Mouse (Mus musculus) embryonic fibroblast, embryonic 13.5 days (primary cell): ENCODE data around the gene Ly6g6c. TPM values are rescaled to one million over a fixed set of nuclear protein-coding genes. Genes with fewer than 3 reads are reported as not detected.

Source experiments
- H3K27ac ChIP-seq: 2 replicates; pipeline ENCODE4 v1.5.1; 2012; ENCODE audit warnings: low read length, control low read depth, inconsistent platforms; ENCODE audit not compliant: insufficient read depth
- H3K4me1 ChIP-seq: 2 replicates; pipeline ENCODE4 v1.6.1; 2011; ENCODE audit warnings: low read length; ENCODE audit not compliant: control insufficient read depth, insufficient read depth
- H3K4me3 ChIP-seq: 2 replicates; pipeline ENCODE4 v1.5.1; 2011; ENCODE audit warnings: mild to moderate bottlenecking, control low read depth, low read length; ENCODE audit not compliant: insufficient read depth
- CTCF ChIP-seq: IDR thresholded peaks from 2 replicates; pipeline ENCODE4 v1.5.1; 2011; ENCODE audit warnings: mild to moderate bottlenecking, control low read depth, low read length, moderate library complexity, borderline replicate concordance; ENCODE audit not compliant: insufficient read depth
- POLR2A ChIP-seq: IDR thresholded peaks from 2 replicates; pipeline ENCODE4 v1.6.1; 2011; ENCODE audit warnings: low read depth, mild to moderate bottlenecking, control low read depth, low read length, moderate library complexity
- polyA plus RNA-seq: library from polyadenylated mRNA; stranded (reverse); fragments of >200 nt; gene quantifications from 2 replicates; pipeline ENCODE4 v1.2.4, GENCODE M21; 2011; ENCODE audit warnings: low read depth; ENCODE audit not compliant: missing spikeins, insufficient read length

The Ly6g6c gene
- polyA plus RNA-seq, 1 experiment, result not detected

DNA sequence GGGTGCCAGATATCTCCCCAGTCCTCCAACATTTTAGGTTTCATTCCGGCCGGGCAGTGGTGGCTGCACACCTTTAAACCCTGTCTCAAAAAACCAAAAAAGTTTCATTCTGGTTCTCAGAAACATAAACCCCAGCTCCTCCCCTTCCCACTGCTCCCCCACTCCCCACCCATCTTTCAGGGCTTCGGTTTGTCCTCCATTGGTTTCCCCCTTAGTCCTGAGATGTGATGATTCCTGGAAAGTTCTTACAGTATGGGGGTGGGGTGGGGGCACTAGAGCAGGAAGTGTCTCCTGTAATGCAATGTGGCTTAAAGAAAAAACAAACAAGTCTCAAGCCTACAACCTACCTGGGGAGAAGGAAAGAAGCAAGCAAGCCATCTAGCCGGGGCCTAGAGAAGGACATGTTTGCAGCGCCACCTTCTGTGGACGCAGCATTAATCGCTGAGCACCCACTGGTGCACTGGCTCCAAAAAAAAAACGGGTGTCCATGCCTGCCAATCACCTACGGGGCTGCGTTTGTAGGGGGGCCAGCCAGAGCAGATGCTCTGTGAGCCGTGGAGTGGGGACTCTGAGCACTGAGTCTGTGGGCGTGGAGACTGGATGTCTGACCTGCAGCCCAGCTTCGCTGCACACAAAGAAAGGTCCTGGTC, 40.7 kb downstream of the Ly6g6c start:
- TF ChIP-seq POLR2A (no peak), CTCF (peak; percentile 64; the same call in 1 of the 2 replicates)
- Histone ChIP-seq H3K4me1 (no peaks in the 10 kb centered on the region), H3K27ac (no peak overlapping the region), H3K4me3 (no peak overlapping the region)

GRCm38 (mm10) chr17:35106522-35106921, 41.3 kb downstream of the Ly6g6c start:
- no peak overlapping the region for H3K4me3 ChIP-seq
- H3K4me1 ChIP-seq, result no peaks in the 10 kb centered on the region
- TF ChIP-seq POLR2A (no peak), CTCF (no peak)
- no peak overlapping the region for H3K27ac ChIP-seq

GRCm38 (mm10) chr17:35108097-35108496, 42.9 kb downstream of the Ly6g6c start, which contains the start of gene Ly6g5c:
Ly6g5c (plus strand) TSS chr17:35108279.
- no peaks in the 10 kb centered on the region for H3K4me1 ChIP-seq
- no peak for TF ChIP-seq CTCF
- no peak for TF ChIP-seq POLR2A
- H3K27ac ChIP-seq, result no peak within 1 kb of the TSS
- H3K4me3 ChIP-seq, result no peak within 1 kb of the TSS

DNA sequence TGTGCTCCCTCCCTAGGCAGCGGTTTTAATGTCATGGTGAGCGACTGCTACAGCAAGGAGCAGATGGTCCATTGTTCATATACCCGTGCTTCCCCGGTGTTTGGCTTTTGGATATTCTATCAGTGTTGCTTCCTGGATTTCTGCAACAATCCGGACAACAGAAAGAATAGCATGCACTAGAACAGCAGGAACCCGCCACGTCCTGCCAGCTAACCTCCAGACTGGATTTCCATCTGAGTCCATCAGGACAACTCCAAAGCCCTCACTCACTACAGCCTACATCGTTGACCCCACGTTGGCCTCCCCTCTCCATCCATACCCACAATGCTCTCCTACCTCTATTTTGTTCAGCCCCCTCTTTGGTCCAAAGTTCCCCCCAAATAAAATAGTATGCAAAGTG, 46.6 kb downstream of the Ly6g6c start:
- H3K27ac ChIP-seq, result no peak overlapping the region
- TF ChIP-seq POLR2A (no peak), CTCF (no peak)
- H3K4me1 ChIP-seq, result no peaks in the 10 kb centered on the region
- no peak overlapping the region for H3K4me3 ChIP-seq

GRCm38 (mm10) chr17:35115046-35116019, 50.1 kb downstream of the Ly6g6c start, which contains the start of gene Ly6g5b:
Ly6g5b (minus strand) TSS chr17:35115428.
- no peaks in the 10 kb centered on the region for H3K4me1 ChIP-seq
- TF ChIP-seq POLR2A (no peak), CTCF (0 out of 2 replicates have a peak, but pooled peaks have one; percentile 2)

More at GRCm38 (mm10) chr17:35115046-35116019, 50.1 kb downstream of the Ly6g6c start, which contains the start of gene Ly6g5b:
- Histone ChIP-seq H3K4me3 (no peak within 1 kb of the TSS), H3K27ac (no peak within 1 kb of the TSS)

Other genes starting within 250 kb of the Ly6g6c start
- 17.9 and 19.2 TPM in 2 replicates for gene Stk19, start 228.4 kb upstream of the Ly6g6c start, polyA plus RNA-seq
- 21.9 and 25.0 TPM in 2 replicates for gene Dxo, start 228.4 kb upstream of the Ly6g6c start, polyA plus RNA-seq
- 25.6 and 27.7 TPM in 2 replicates for gene Skiv2l, start 215.2 kb upstream of the Ly6g6c start, polyA plus RNA-seq
- 31.5 and 34.7 TPM in 2 replicates for gene Nelfe, start 215.0 kb upstream of the Ly6g6c start, polyA plus RNA-seq
- gene Cfb, start 202.9 kb upstream of the Ly6g6c start, polyA plus RNA-seq, result 0.26 TPM in 1 of 2 replicates, not detected in the other
- gene Zbtb12, start 185.9 kb upstream of the Ly6g6c start, polyA plus RNA-seq, result 12.3 and 16.2 TPM in 2 replicates
- gene Gm20547, start 183.3 kb upstream of the Ly6g6c start, polyA plus RNA-seq, result 0.58 TPM in 1 of 2 replicates, not detected in the other
- gene C2, start 167.1 kb upstream of the Ly6g6c start, polyA plus RNA-seq, result 3.0 and 6.6 TPM in 2 replicates
- gene Ehmt2, start 166.9 kb upstream of the Ly6g6c start, polyA plus RNA-seq, result 84.7 and 94.2 TPM in 2 replicates
- not detected in 2 replicates for gene Slc44a4, start 150.9 kb upstream of the Ly6g6c start, polyA plus RNA-seq
- 10.0 and 11.3 TPM in 2 replicates for gene Neu1, start 134.1 kb upstream of the Ly6g6c start, polyA plus RNA-seq
- gene Hspa1b, start 106.2 kb upstream of the Ly6g6c start, polyA plus RNA-seq, result 20.9 and 36.6 TPM in 2 replicates
- not detected in 2 replicates for gene Gm20481, start 95.5 kb upstream of the Ly6g6c start, polyA plus RNA-seq
- gene Hspa1a, start 93.2 kb upstream of the Ly6g6c start, polyA plus RNA-seq, result 6.0 and 6.5 TPM in 2 replicates
- gene Hspa1l, start 92.7 kb upstream of the Ly6g6c start, polyA plus RNA-seq, result not detected in 2 replicates
- 74.8 and 93.3 TPM in 2 replicates for gene Lsm2, start 83.5 kb upstream of the Ly6g6c start, polyA plus RNA-seq
- gene Vars, start 64.4 kb upstream of the Ly6g6c start, polyA plus RNA-seq, result 81.3 and 85.7 TPM in 2 replicates
- 0.12 and 0.26 TPM in 2 replicates for gene Vwa7, start 48.8 kb upstream of the Ly6g6c start, polyA plus RNA-seq
- not detected in 2 replicates for gene Sapcd1, start 37.4 kb upstream of the Ly6g6c start, polyA plus RNA-seq
- gene Msh5, start 18.6 kb upstream of the Ly6g6c start, polyA plus RNA-seq, result 1.2 and 2.8 TPM in 2 replicates
- gene Clic1, start 15.4 kb upstream of the Ly6g6c start, polyA plus RNA-seq, result 266 and 360 TPM in 2 replicates
- 46.4 and 52.8 TPM in 2 replicates for gene Ddah2, start 6.4 kb upstream of the Ly6g6c start, polyA plus RNA-seq
- 0.22 TPM in 1 of 2 replicates, not detected in the other for gene Mpig6b, start 796 bp downstream of the Ly6g6c start, polyA plus RNA-seq
- gene Ly6g6e, start 11.5 kb downstream of the Ly6g6c start, polyA plus RNA-seq, result not detected in 2 replicates
- not detected in 2 replicates for gene Ly6g6d, start 12.7 kb downstream of the Ly6g6c start, polyA plus RNA-seq
- gene Ly6g6f, start 20.2 kb downstream of the Ly6g6c start, polyA plus RNA-seq, result not detected in 2 replicates
- 31.8 and 33.9 TPM in 2 replicates for gene Abhd16a, start 23.9 kb downstream of the Ly6g6c start, polyA plus RNA-seq
- not detected in 2 replicates for gene Ly6g5c, start 42.9 kb downstream of the Ly6g6c start, polyA plus RNA-seq
- gene Ly6g5b, start 50.0 kb downstream of the Ly6g6c start, polyA plus RNA-seq, result 0.74 TPM in 1 of 2 replicates, not detected in the other
- gene Gpank1, start 56.1 kb downstream of the Ly6g6c start, polyA plus RNA-seq, result 8.9 and 10.2 TPM in 2 replicates
- 164 and 169 TPM in 2 replicates for gene Csnk2b, start 56.7 kb downstream of the Ly6g6c start, polyA plus RNA-seq
- gene D17H6S53E, start 61.0 kb downstream of the Ly6g6c start, polyA plus RNA-seq, result 16.1 and 18.4 TPM in 2 replicates
- gene Apom, start 66.7 kb downstream of the Ly6g6c start, polyA plus RNA-seq, result 0.48 TPM in 1 of 2 replicates, not detected in the other
- 193 and 196 TPM in 2 replicates for gene Bag6, start 69.8 kb downstream of the Ly6g6c start, polyA plus RNA-seq
- gene Prrc2a, start 99.5 kb downstream of the Ly6g6c start, polyA plus RNA-seq, result 174 and 183 TPM in 2 replicates
- gene Aif1, start 110.7 kb downstream of the Ly6g6c start, polyA plus RNA-seq, result not detected in 2 replicates
- gene Lst1, start 123.1 kb downstream of the Ly6g6c start, polyA plus RNA-seq, result 2.5 and 3.5 TPM in 2 replicates
- gene Ltb, start 129.1 kb downstream of the Ly6g6c start, polyA plus RNA-seq, result not detected in 2 replicates
- 0.35 TPM in 1 of 2 replicates, not detected in the other for gene Tnf, start 136.6 kb downstream of the Ly6g6c start, polyA plus RNA-seq
- gene Lta, start 140.0 kb downstream of the Ly6g6c start, polyA plus RNA-seq, result not detected in 2 replicates
- gene Gm16181, start 155.4 kb downstream of the Ly6g6c start, polyA plus RNA-seq, result not detected in 2 replicates
- 2.0 and 3.7 TPM in 2 replicates for gene Atp6v1g2, start 168.3 kb downstream of the Ly6g6c start, polyA plus RNA-seq
- 7.9 and 10.1 TPM in 2 replicates for gene Nfkbil1, start 170.4 kb downstream of the Ly6g6c start, polyA plus RNA-seq
- 182 and 227 TPM in 2 replicates for gene Ddx39b, start 176.4 kb downstream of the Ly6g6c start, polyA plus RNA-seq
- gene H2-D1, start 197.3 kb downstream of the Ly6g6c start, polyA plus RNA-seq, result 98.1 and 108 TPM in 2 replicates